Mouse (Mus musculus): ENCODE data around the gene Fam118b. TPM values are rescaled to one million over a fixed set of nuclear protein-coding genes. Genes with fewer than 3 reads are reported as not detected.
A peak's percentile ranks its signal among the peaks of the same experiment; 100 is the strongest.

Fam118b gene
- polyA plus RNA-seq, 1 experiment from 2014 or later: 46.6 TPM

GRCm38 (mm10) chr9:35239734-35240133 lies 27.9 kb downstream of the Fam118b start:
- Histone ChIP-seq H3K9ac (ENCODE audit: low read depth, low read length) (no peak overlapping the region), H3K4me3 (ENCODE audit: low read length) (no peak overlapping the region), H3K9me3 (ENCODE audit: control insufficient read depth, low read length) (no peaks in the 10 kb centered on the region), H3K36me3 (ENCODE audit: control insufficient read depth, insufficient read depth, low read length) (no peaks in the 10 kb centered on the region), H3K27me3 (replicated peaks; ENCODE audit: control insufficient read depth, insufficient read depth, low read length) (no peaks in the 10 kb centered on the region), H3K27ac (ENCODE audit: low read depth, low read length) (no peak overlapping the region), H3K4me2 (ENCODE audit: low read length) (no peak overlapping the region), H3K4me1 (ENCODE audit: control insufficient read depth, insufficient read depth, low read depth, low read length) (no peaks in the 10 kb centered on the region)
- no peak for ATAC-seq
- 65% methylated on average over 1 of the region's 1 CpGs for WGBS

- H3K9me3 ChIP-seq (ENCODE audit: control insufficient read depth, low read length): no peaks in the 10 kb centered on the region
- H3K27me3 ChIP-seq (replicated peaks; ENCODE audit: control insufficient read depth, insufficient read depth, low read length): no peaks in the 10 kb centered on the region
- no peak overlapping the region for H3K4me2 ChIP-seq (ENCODE audit: low read length)
- H3K36me3 ChIP-seq (ENCODE audit: control insufficient read depth, insufficient read depth, low read length): no peaks in the 10 kb centered on the region
- no peak overlapping the region for H3K4me3 ChIP-seq (ENCODE audit: low read length)
- H3K27ac ChIP-seq (ENCODE audit: low read depth, low read length): 0 out of 2 replicates have a peak overlapping the region, but pooled peaks have one; percentile 12
- WGBS: 86% methylated on average over 6 of the region's 6 CpGs
- H3K4me1 ChIP-seq (ENCODE audit: control insufficient read depth, insufficient read depth, low read depth, low read length): no peaks in the 10 kb centered on the region
- no peak overlapping the region for H3K9ac ChIP-seq (ENCODE audit: low read depth, low read length)
- no peak for ATAC-seq
Measured at GRCm38 (mm10) chr9:35238915-35239571, 28.6 kb downstream of the Fam118b start.

GRCm38 (mm10) chr9:35238371-35238770 lies 29.2 kb downstream of the Fam118b start:
- WGBS: 85% methylated on average over 1 of the region's 1 CpGs
- H3K4me2 ChIP-seq (ENCODE audit: low read length): no peak overlapping the region

GRCm38 (mm10) chr9:35235996-35236395 lies 31.6 kb downstream of the Fam118b start:
- 44% methylated on average over 3 of the region's 3 CpGs for WGBS
- Histone ChIP-seq H3K27ac (ENCODE audit: low read depth, low read length) (no peak overlapping the region), H3K9ac (ENCODE audit: low read depth, low read length) (no peak overlapping the region), H3K4me3 (ENCODE audit: low read length) (no peak overlapping the region), H3K36me3 (ENCODE audit: control insufficient read depth, insufficient read depth, low read length) (peaks cover 11% of the 10 kb centered on the region; the same call in 1 of the 2 replicates), H3K4me1 (ENCODE audit: control insufficient read depth, insufficient read depth, low read depth, low read length) (no peaks in the 10 kb centered on the region), H3K4me2 (ENCODE audit: low read length) (no peak overlapping the region), H3K27me3 (replicated peaks; ENCODE audit: control insufficient read depth, insufficient read depth, low read length) (no peaks in the 10 kb centered on the region), H3K9me3 (ENCODE audit: control insufficient read depth, low read length) (no peaks in the 10 kb centered on the region)
- ATAC-seq: no peak

More at GRCm38 (mm10) chr9:35238371-35238770, 29.2 kb downstream of the Fam118b start:
- ATAC-seq: no peak
- H3K36me3 ChIP-seq (ENCODE audit: control insufficient read depth, insufficient read depth, low read length): peaks cover 2% of the 10 kb centered on the region; the same call in 1 of the 2 replicates
- no peak overlapping the region for H3K9ac ChIP-seq (ENCODE audit: low read depth, low read length)
- H3K27ac ChIP-seq (ENCODE audit: low read depth, low read length): no peak overlapping the region
- no peak overlapping the region for H3K4me3 ChIP-seq (ENCODE audit: low read length)
- no peaks in the 10 kb centered on the region for H3K27me3 ChIP-seq (replicated peaks; ENCODE audit: control insufficient read depth, insufficient read depth, low read length)
- no peaks in the 10 kb centered on the region for H3K9me3 ChIP-seq (ENCODE audit: control insufficient read depth, low read length)
- no peaks in the 10 kb centered on the region for H3K4me1 ChIP-seq (ENCODE audit: control insufficient read depth, insufficient read depth, low read depth, low read length)

GRCm38 (mm10) chr9:35228671-35229070 lies 38.9 kb downstream of the Fam118b start:
- H3K4me3 ChIP-seq (ENCODE audit: low read length): no peak overlapping the region
- WGBS: 95% methylated on average over 3 of the region's 3 CpGs
- ATAC-seq: no peak
- no peaks in the 10 kb centered on the region for H3K27me3 ChIP-seq (replicated peaks; ENCODE audit: control insufficient read depth, insufficient read depth, low read length)
- H3K27ac ChIP-seq (ENCODE audit: low read depth, low read length): no peak overlapping the region
- no peaks in the 10 kb centered on the region for H3K9me3 ChIP-seq (ENCODE audit: control insufficient read depth, low read length)
- peaks cover 14% of the 10 kb centered on the region; the same call in 1 of the 2 replicates for H3K36me3 ChIP-seq (ENCODE audit: control insufficient read depth, insufficient read depth, low read length)
- H3K9ac ChIP-seq (ENCODE audit: low read depth, low read length): no peak overlapping the region
- H3K4me2 ChIP-seq (ENCODE audit: low read length): no peak overlapping the region
- H3K4me1 ChIP-seq (ENCODE audit: control insufficient read depth, insufficient read depth, low read depth, low read length): no peaks in the 10 kb centered on the region

GRCm38 (mm10) chr9:35223466-35223865 lies 44.1 kb downstream of the Fam118b start:
- no peaks in the 10 kb centered on the region for H3K4me1 ChIP-seq (ENCODE audit: control insufficient read depth, insufficient read depth, low read depth, low read length)
- no peak overlapping the region for H3K9ac ChIP-seq (ENCODE audit: low read depth, low read length)
- no peak overlapping the region for H3K27ac ChIP-seq (ENCODE audit: low read depth, low read length)
- H3K36me3 ChIP-seq (ENCODE audit: control insufficient read depth, insufficient read depth, low read length): peaks cover 20% of the 10 kb centered on the region
- WGBS: 94% methylated on average over 3 of the region's 3 CpGs
- H3K9me3 ChIP-seq (ENCODE audit: control insufficient read depth, low read length): no peaks in the 10 kb centered on the region
- H3K27me3 ChIP-seq (replicated peaks; ENCODE audit: control insufficient read depth, insufficient read depth, low read length): no peaks in the 10 kb centered on the region
- no peak for ATAC-seq
- no peak overlapping the region for H3K4me2 ChIP-seq (ENCODE audit: low read length)
- no peak overlapping the region for H3K4me3 ChIP-seq (ENCODE audit: low read length)

- 83% methylated on average over 1 of the region's 1 CpGs for WGBS
- H3K4me3 ChIP-seq (ENCODE audit: low read length): no peak overlapping the region
- no peaks in the 10 kb centered on the region for H3K9me3 ChIP-seq (ENCODE audit: control insufficient read depth, low read length)
- no peak for ATAC-seq
- H3K27me3 ChIP-seq (replicated peaks; ENCODE audit: control insufficient read depth, insufficient read depth, low read length): no peaks in the 10 kb centered on the region
- H3K9ac ChIP-seq (ENCODE audit: low read depth, low read length): no peak overlapping the region
- no peak overlapping the region for H3K4me2 ChIP-seq (ENCODE audit: low read length)
- H3K27ac ChIP-seq (ENCODE audit: low read depth, low read length): no peak overlapping the region
- H3K4me1 ChIP-seq (ENCODE audit: control insufficient read depth, insufficient read depth, low read depth, low read length): no peaks in the 10 kb centered on the region
- H3K36me3 ChIP-seq (ENCODE audit: control insufficient read depth, insufficient read depth, low read length): peaks cover 43% of the 10 kb centered on the region
Measured at GRCm38 (mm10) chr9:35217963-35218362, 49.6 kb downstream of the Fam118b start.

GRCm38 (mm10) chr9:35211573-35212511 lies 55.8 kb downstream of the Fam118b start:
- Histone ChIP-seq H3K4me2 (ENCODE audit: low read length) (peak overlapping the region; percentile 78), H3K9me3 (ENCODE audit: control insufficient read depth, low read length) (no peaks in the 10 kb centered on the region), H3K4me1 (ENCODE audit: control insufficient read depth, insufficient read depth, low read depth, low read length) (peaks cover 16% of the 10 kb centered on the region), H3K4me3 (ENCODE audit: low read length) (peak overlapping the region; percentile 90), H3K36me3 (ENCODE audit: control insufficient read depth, insufficient read depth, low read length) (peaks cover 23% of the 10 kb centered on the region), H3K27ac (ENCODE audit: low read depth, low read length) (peak overlapping the region; percentile 55), H3K9ac (ENCODE audit: low read depth, low read length) (peak overlapping the region; percentile 85), H3K27me3 (replicated peaks; ENCODE audit: control insufficient read depth, insufficient read depth, low read length) (no peaks in the 10 kb centered on the region)
- no peak for ATAC-seq
- WGBS: 36% methylated on average over 26 of the region's 26 CpGs
